Mouse (Mus musculus) stomach, embryonic 15.5 days (tissue): Measurements from ENCODE around the gene 9030612E09Rik. TPM values are rescaled to one million over a fixed set of nuclear protein-coding genes. Genes with fewer than 3 reads are reported as not detected.

Experiments
- ATAC-seq: fragments of 200-750 bp; cut with Nextera tagmentation; 2 replicates; pipeline ENCODE4 v1.8.0; 2017; ENCODE audit warnings: low read depth, moderate number of reproducible peaks, moderate TSS enrichment; ENCODE audit not compliant: insufficient read depth, low FRiP score
- H3K27ac ChIP-seq: fragments of 300-500 bp; sonication (generic); 2 replicates; pipeline ENCODE4 v1.5.1; 2015; ENCODE audit warnings: mild to moderate bottlenecking, inconsistent platforms
- H3K27me3 ChIP-seq: fragments of 300-500 bp; sonication (generic); replicated peaks from 2 replicates; pipeline ENCODE4 v1.6.1; 2015; ENCODE audit warnings: inconsistent platforms
- H3K36me3 ChIP-seq: fragments of 300-500 bp; sonication (generic); 2 replicates; pipeline ENCODE4 v1.6.1; 2015; ENCODE audit warnings: inconsistent platforms
- H3K4me1 ChIP-seq: fragments of 300-500 bp; sonication (generic); 2 replicates; pipeline ENCODE4 v1.6.1; 2015; ENCODE audit warnings: inconsistent platforms
- H3K4me2 ChIP-seq: fragments of 300-500 bp; sonication (generic); 2 replicates; pipeline ENCODE4 v1.6.1; 2015; ENCODE audit warnings: mild to moderate bottlenecking, inconsistent platforms
- H3K4me3 ChIP-seq: fragments of 300-500 bp; sonication (generic); replicated peaks from 2 replicates; pipeline ENCODE4 v1.5.1; 2015; ENCODE audit warnings: inconsistent platforms
- H3K9ac ChIP-seq: fragments of 300-500 bp; sonication (generic); 2 replicates; pipeline ENCODE4 v1.6.1; 2015; ENCODE audit warnings: inconsistent platforms
- H3K9me3 ChIP-seq: fragments of 300-500 bp; sonication (generic); 2 replicates; pipeline ENCODE4 v1.6.1; 2016; ENCODE audit warnings: inconsistent platforms
- WGBS: fragments of 180-500 bp; shearing (Covaris S2); methylation state at CpG from one replicate; pipeline ENCODE4 v1.1.7; 2015; 5-methylcytosine and 5-hydroxymethylcytosine counted together
- polyA plus RNA-seq: library from polyadenylated mRNA; unstranded; fragments of >200 nt; fragmentation: Nextera tagmentation; extraction: Ambion mirVana; gene quantifications from 2 replicates; pipeline ENCODE4 v1.2.1, GENCODE M21; 2015

The 9030612E09Rik gene
- polyA plus RNA-seq, 1 experiment from 2014 or later: 0.39 TPM

DNA sequence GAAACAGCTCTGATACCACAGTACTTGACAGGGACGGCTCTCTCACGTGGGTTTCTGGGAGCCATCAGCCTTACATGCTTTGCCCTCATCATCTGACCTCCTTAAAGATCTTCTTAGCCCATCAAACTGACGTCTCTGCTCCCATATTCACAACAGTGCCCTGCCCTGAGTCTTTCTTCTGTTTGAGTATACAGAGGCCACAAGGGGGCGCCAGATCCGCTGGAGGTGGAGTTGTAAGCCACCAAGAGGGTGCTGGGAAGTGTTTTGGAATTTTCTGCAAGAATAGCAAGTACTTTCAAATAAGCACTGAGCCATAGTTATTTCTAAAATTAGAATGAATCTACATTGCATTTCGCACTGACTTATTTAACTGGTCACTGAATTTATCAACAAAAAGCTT, 37.4 kb downstream of the 9030612E09Rik start:
- Histone ChIP-seq H3K27ac (no peak overlapping the region), H3K9me3 (no peaks in the 10 kb centered on the region), H3K4me1 (no peaks in the 10 kb centered on the region), H3K36me3 (no peaks in the 10 kb centered on the region), H3K27me3 (no peaks in the 10 kb centered on the region), H3K4me3 (no peak overlapping the region), H3K9ac (no peak overlapping the region), H3K4me2 (no peak overlapping the region)
- 37% methylated on average over 6 of the region's 6 CpGs for WGBS
- ATAC-seq: no peak

DNA sequence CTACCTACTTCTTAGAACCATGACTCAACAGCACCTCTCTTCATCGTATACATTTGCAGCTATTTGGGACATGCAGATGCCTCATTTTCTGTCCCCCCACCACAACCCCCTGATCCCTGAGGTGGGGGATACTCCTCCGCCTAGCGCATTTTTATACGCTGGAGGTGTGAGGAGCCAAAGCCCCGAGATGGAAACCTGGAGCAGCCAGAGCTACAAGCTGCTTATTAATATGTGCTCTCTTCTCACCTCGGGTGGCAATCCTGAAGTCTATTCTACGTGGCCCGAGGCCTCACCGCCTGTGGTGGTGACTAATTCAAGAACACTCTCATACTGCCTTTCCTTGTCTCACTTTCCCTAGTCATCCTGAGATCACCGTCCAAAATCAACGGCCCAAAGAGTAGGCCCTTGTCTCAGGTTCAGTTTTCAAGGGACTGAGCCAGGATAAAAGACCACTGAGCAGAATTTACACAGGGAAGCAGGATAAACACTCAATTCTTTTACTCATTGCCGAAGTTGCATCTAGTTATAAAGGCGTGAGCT, 42.9 kb downstream of the 9030612E09Rik start:
- H3K9me3 ChIP-seq: no peaks in the 10 kb centered on the region
- 92% methylated on average over 13 of the region's 13 CpGs for WGBS
- 0 out of 2 replicates have a peak, but pooled peaks cover 3% of the 10 kb centered on the region for H3K4me1 ChIP-seq
- H3K27me3 ChIP-seq: no peaks in the 10 kb centered on the region
- H3K4me2 ChIP-seq: no peak overlapping the region
- no peaks in the 10 kb centered on the region for H3K36me3 ChIP-seq
- ATAC-seq: no peak
- H3K27ac ChIP-seq: no peak overlapping the region
- H3K9ac ChIP-seq: no peak overlapping the region
- H3K4me3 ChIP-seq: no peak overlapping the region

GRCm38 (mm10) chr10:43220479-43220878, 46.0 kb downstream of the 9030612E09Rik start:
- WGBS: 13% methylated on average over 7 of the region's 7 CpGs
- Histone ChIP-seq H3K4me3 (peak overlapping the region; percentile 70), H3K9ac (peak overlapping the region; percentile 65), H3K27me3 (no peaks in the 10 kb centered on the region), H3K27ac (peak overlapping the region; percentile 92), H3K36me3 (no peaks in the 10 kb centered on the region), H3K9me3 (no peaks in the 10 kb centered on the region), H3K4me2 (peak overlapping the region; percentile 60), H3K4me1 (0 out of 2 replicates have a peak, but pooled peaks cover 3% of the 10 kb centered on the region)
- ATAC-seq: no peak

DNA sequence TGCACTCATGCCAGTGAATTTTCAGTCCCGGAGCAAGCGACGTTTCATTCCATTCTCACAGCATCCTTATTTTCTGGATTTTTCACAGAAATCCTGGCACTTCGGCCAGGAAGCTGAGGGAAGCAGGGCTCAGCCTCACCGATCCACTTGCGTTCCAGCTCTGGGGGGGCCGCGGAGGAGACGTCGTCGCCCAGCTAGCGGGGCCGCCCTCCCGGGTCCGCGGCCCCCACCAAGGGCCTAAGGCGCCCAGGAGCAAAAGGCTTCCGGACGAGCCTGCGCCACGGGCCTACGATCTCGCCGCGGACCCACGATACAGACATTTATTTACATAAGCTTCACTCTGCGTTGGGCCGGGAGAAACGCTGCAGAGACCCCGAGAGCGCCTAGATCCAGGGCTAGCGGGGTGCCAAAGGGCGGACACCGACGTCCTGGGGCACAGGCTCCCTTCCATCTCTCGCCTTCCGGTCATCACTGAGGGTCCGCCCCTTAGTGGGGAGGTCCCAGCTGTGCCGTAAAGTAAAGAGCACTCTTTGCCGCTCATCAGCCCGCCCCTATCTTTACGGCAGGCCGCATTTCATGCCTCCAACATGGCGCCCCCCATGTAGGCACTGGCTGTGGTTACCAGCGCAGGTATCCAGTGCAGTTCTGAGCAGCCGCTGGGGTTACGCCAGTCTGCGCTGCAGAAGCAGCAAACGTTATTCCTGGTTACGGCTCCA, 46.6 kb downstream of the 9030612E09Rik start, which contains the start of gene Pdss2:
Pdss2 (plus strand) TSS at position 577 of the 716 bp plus-strand sequence.
- Histone ChIP-seq H3K9me3 (no peaks in the 10 kb centered on the region), H3K4me2 (peak within 1 kb of the TSS; percentile 73), H3K27me3 (no peaks in the 10 kb centered on the region), H3K9ac (peak within 1 kb of the TSS; percentile 65), H3K4me3 (peak within 1 kb of the TSS; percentile 70), H3K36me3 (no peaks in the 10 kb centered on the region), H3K4me1 (0 out of 2 replicates have a peak, but pooled peaks cover 3% of the 10 kb centered on the region), H3K27ac (peak within 1 kb of the TSS; percentile 92)
- under 1% methylated on average over 50 of the region's 50 CpGs for WGBS
- ATAC-seq: peak; percentile 98

- Histone ChIP-seq H3K27me3 (no peaks in the 10 kb centered on the region), H3K36me3 (no peaks in the 10 kb centered on the region), H3K27ac (peak overlapping the region; percentile 92), H3K4me2 (peak overlapping the region; percentile 73), H3K4me1 (0 out of 2 replicates have a peak, but pooled peaks cover 3% of the 10 kb centered on the region), H3K4me3 (peak overlapping the region; percentile 70), H3K9ac (peak overlapping the region; percentile 57), H3K9me3 (no peaks in the 10 kb centered on the region)
- peak; percentile 47 for ATAC-seq
- under 1% methylated on average over 25 of the region's 25 CpGs for WGBS
Measured at GRCm38 (mm10) chr10:43221659-43222058, 47.2 kb downstream of the 9030612E09Rik start.

- Histone ChIP-seq H3K27me3 (no peaks in the 10 kb centered on the region), H3K4me3 (no peak overlapping the region), H3K27ac (no peak overlapping the region), H3K9ac (no peak overlapping the region), H3K36me3 (no peaks in the 10 kb centered on the region), H3K4me1 (0 out of 2 replicates have a peak, but pooled peaks cover 3% of the 10 kb centered on the region), H3K4me2 (no peak overlapping the region), H3K9me3 (no peaks in the 10 kb centered on the region)
- ATAC-seq: no peak
- WGBS: 91% methylated on average over 2 of the region's 2 CpGs
Measured at GRCm38 (mm10) chr10:43223391-43223790, 48.9 kb downstream of the 9030612E09Rik start.

Other genes starting within 250 kb of the 9030612E09Rik start
- gene Sobp, start 174 bp upstream of the 9030612E09Rik start, polyA plus RNA-seq: 1.1 and 1.4 TPM in 2 replicates
- 12.7 and 14.3 TPM in 2 replicates for gene Pdss2, start 46.8 kb downstream of the 9030612E09Rik start, polyA plus RNA-seq